Mouse (Mus musculus) hindbrain, embryonic 14.5 days (tissue): ENCODE data around the gene Cacng6. TPM values are rescaled to one million over a fixed set of nuclear protein-coding genes. Genes with fewer than 3 reads are reported as not detected.

ENCODE experiments used
- ATAC-seq: fragments of 200-750 bp; cut with Nextera tagmentation; 2 replicates; pipeline ENCODE4 v1.8.0; 2017; ENCODE audit warnings: moderate number of reproducible peaks, mild to moderate bottlenecking, moderate TSS enrichment, moderate library complexity; ENCODE audit not compliant: low FRiP score
- DNase-seq: peaks from one replicate; pipeline ENCODE4 v3.0.0-alpha.2; 2015; ENCODE audit warnings: low spot score
- H3K27ac ChIP-seq: fragments of 300-500 bp; sonication (generic); 2 replicates; pipeline ENCODE4 v1.5.1; 2014; ENCODE audit warnings: mild to moderate bottlenecking, moderate library complexity
- H3K27me3 ChIP-seq: fragments of 300-500 bp; sonication (generic); 2 replicates; pipeline ENCODE4 v1.6.1; 2014; ENCODE audit warnings: mild to moderate bottlenecking, low read length, mixed read lengths; ENCODE audit not compliant: control insufficient read depth, insufficient read depth
- H3K36me3 ChIP-seq: fragments of 300-500 bp; sonication (generic); replicated peaks from 2 replicates; pipeline ENCODE4 v1.6.1; 2014; ENCODE audit not compliant: control insufficient read depth, insufficient read depth
- H3K4me1 ChIP-seq: fragments of 300-500 bp; sonication (generic); replicated peaks from 2 replicates; pipeline ENCODE4 v1.6.1; 2014; ENCODE audit warnings: antibody characterized with exemption, low read length, mixed read lengths; ENCODE audit not compliant: control insufficient read depth, insufficient read depth
- H3K4me2 ChIP-seq: fragments of 300-500 bp; sonication (generic); replicated peaks from 2 replicates; pipeline ENCODE4 v1.6.1; 2014; ENCODE audit warnings: mild to moderate bottlenecking, moderate library complexity
- H3K4me3 ChIP-seq: fragments of 300-500 bp; sonication (generic); replicated peaks from 2 replicates; pipeline ENCODE4 v1.5.1; 2014; ENCODE audit warnings: mild to moderate bottlenecking, low read length
- H3K9ac ChIP-seq: fragments of 300-500 bp; sonication (generic); 2 replicates; pipeline ENCODE4 v1.6.1; 2014
- H3K9me3 ChIP-seq: fragments of 300-500 bp; sonication (generic); 2 replicates; pipeline ENCODE4 v1.6.1; 2016; ENCODE audit warnings: low read length; ENCODE audit not compliant: control insufficient read depth
- WGBS: fragments of 180-500 bp; shearing (Covaris S2); extraction: QIAGEN DNeasy Blood & Tissue Kit; methylation state at CpG from one replicate; pipeline ENCODE4 v1.1.7; 2014; 5-methylcytosine and 5-hydroxymethylcytosine counted together
- microRNA-seq: library from miRNA; unstranded; fragments of <30 nt; microRNA quantifications from one replicate; pipeline ENCODE4, GENCODE M21; 2016
- polyA plus RNA-seq: library from polyadenylated mRNA; unstranded; fragments of >200 nt; fragmentation: Nextera tagmentation; extraction: Ambion mirVana; gene quantifications from 2 replicates; pipeline ENCODE4 v1.2.1, GENCODE M21; 2014

Gene Cacng6
- polyA plus RNA-seq, 1 experiment from 2014 or later = not detected

GRCm38 (mm10) chr7:3468614-3469013 is 44.6 kb downstream of the Cacng6 start:
- ATAC-seq (no peak), DNase-seq (no peak)
- H3K9me3 ChIP-seq = no peaks in the 10 kb centered on the region
- no peaks in the 10 kb centered on the region for H3K36me3 ChIP-seq
- WGBS = 66% methylated on average over 2 of the region's 2 CpGs
- H3K9ac ChIP-seq = no peak overlapping the region
- no peaks in the 10 kb centered on the region for H3K4me1 ChIP-seq
- no peaks in the 10 kb centered on the region for H3K27me3 ChIP-seq
- H3K4me2 ChIP-seq = no peak overlapping the region
- no peak overlapping the region for H3K4me3 ChIP-seq
- H3K27ac ChIP-seq = no peak overlapping the region

GRCm38 (mm10) chr7:3472774-3473173 is 48.8 kb downstream of the Cacng6 start:
- WGBS = 77% methylated on average over 3 of the region's 3 CpGs
- Histone ChIP-seq H3K4me3 (no peak overlapping the region), H3K9me3 (no peaks in the 10 kb centered on the region), H3K27ac (no peak overlapping the region), H3K36me3 (no peaks in the 10 kb centered on the region), H3K9ac (no peak overlapping the region), H3K4me2 (no peak overlapping the region), H3K4me1 (no peaks in the 10 kb centered on the region), H3K27me3 (no peaks in the 10 kb centered on the region)
- no peak for ATAC-seq
- no peak for DNase-seq

DNA sequence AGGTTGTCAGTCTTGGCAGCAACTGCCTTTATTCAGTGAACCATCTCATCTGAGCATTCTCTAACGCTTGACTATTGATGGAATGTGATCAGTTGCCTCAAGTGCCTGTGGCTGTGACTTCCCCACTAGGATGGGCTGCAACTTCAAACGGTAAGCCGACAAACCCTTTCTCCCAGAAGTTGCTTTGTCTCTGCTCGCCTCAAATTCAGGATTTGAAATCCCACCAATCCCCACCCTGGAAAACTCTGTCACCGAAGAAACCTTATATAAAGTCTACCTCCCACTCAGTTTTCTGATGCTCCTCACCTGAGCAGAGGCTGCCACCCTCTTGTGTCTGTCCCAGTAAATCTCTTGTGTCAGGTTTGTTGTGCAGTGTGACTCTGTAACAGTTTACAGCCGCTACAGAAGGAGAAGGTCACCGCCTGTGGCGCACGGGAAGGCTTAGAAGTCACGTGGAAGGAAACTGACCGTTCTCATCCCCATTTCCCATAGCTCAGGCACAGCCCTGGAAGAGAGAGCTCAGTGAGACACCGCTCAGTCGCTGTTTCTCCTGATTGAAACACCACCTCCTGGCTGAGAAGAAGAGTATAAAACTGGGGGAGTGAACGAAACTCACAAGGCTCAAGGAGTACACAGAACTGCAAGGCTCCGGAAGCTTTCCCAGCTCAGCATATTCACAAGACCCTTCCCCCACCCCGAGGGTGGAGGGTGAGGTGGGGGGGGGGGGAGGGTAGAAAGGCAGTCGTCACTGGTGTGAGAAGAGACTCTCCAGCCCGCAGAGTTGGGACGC is 50.5 kb downstream of the Cacng6 start:
- Histone ChIP-seq H3K9ac (no peak overlapping the region), H3K4me2 (peak overlapping the region; percentile 35), H3K36me3 (no peaks in the 10 kb centered on the region), H3K27me3 (no peaks in the 10 kb centered on the region), H3K9me3 (no peaks in the 10 kb centered on the region), H3K4me3 (no peak overlapping the region), H3K27ac (no peak overlapping the region), H3K4me1 (no peaks in the 10 kb centered on the region)
- 9% methylated on average over 19 of the region's 19 CpGs for WGBS
- no peak for DNase-seq
- no peak for ATAC-seq

DNA sequence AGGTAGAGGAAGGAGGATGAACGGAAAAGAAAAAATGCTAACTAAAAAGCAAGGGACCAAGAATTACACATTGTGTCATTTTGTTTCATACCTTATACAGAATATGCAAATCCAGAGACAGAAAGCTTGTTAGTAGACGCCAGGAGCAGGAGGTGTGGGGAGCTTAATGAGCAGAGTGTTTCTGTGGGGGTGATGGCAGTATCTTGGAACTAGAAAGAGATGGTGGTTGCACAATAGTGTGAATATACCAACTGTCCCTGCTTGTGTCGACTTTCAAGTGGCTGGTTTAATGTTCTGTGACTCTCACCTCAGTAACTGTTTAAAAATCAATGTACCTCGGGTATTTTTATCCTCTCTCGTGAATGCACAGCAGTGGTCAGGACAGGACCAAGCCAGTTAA is 52.7 kb downstream of the Cacng6 start:
- 72% methylated on average over 5 of the region's 5 CpGs for WGBS
- Histone ChIP-seq H3K27ac (no peak overlapping the region), H3K9ac (no peak overlapping the region), H3K36me3 (no peaks in the 10 kb centered on the region), H3K4me3 (no peak overlapping the region), H3K4me1 (no peaks in the 10 kb centered on the region), H3K9me3 (no peaks in the 10 kb centered on the region), H3K27me3 (no peaks in the 10 kb centered on the region), H3K4me2 (no peak overlapping the region)
- no peak for DNase-seq
- ATAC-seq = no peak

- 93% methylated on average over 6 of the region's 6 CpGs for WGBS
- Histone ChIP-seq H3K4me1 (no peaks in the 10 kb centered on the region), H3K4me3 (no peak overlapping the region), H3K4me2 (no peak overlapping the region), H3K9me3 (0 out of 2 replicates have a peak, but pooled peaks cover 5% of the 10 kb centered on the region), H3K27ac (no peak overlapping the region), H3K27me3 (no peaks in the 10 kb centered on the region), H3K9ac (no peak overlapping the region), H3K36me3 (no peaks in the 10 kb centered on the region)
- DNase-seq (no peak), ATAC-seq (no peak)
Observed at GRCm38 (mm10) chr7:3481948-3482608, 58.1 kb downstream of the Cacng6 start.

Small RNA genes within 50 kb of the gene (microRNA-seq; reads per million reads assigned to microRNA genes)
- 28.3 reads per million, percentile 38 among the genes with 10 or more reads in this experiment for gene Gm23450

Other genes starting within 250 kb of the Cacng6 start
- gene Nlrp12, start 174.5 kb upstream of the Cacng6 start, polyA plus RNA-seq = 0.07 TPM in 1 of 2 replicates, not detected in the other
- gene Myadm, start 135.1 kb upstream of the Cacng6 start, polyA plus RNA-seq = 40.1 and 43.6 TPM in 2 replicates
- gene Prkcg, start 135.0 kb upstream of the Cacng6 start, polyA plus RNA-seq = 1.1 and 1.6 TPM in 2 replicates
- 3.4 and 4.2 TPM in 2 replicates for gene Cacng7, start 91.2 kb upstream of the Cacng6 start, polyA plus RNA-seq
- 9.6 and 11.5 TPM in 2 replicates for gene Cacng8, start 33.5 kb upstream of the Cacng6 start, polyA plus RNA-seq
- not detected in 2 replicates for gene Tarm1, start 78.4 kb downstream of the Cacng6 start, polyA plus RNA-seq
- 0.39 and 0.70 TPM in 2 replicates for gene Oscar, start 192.0 kb downstream of the Cacng6 start, polyA plus RNA-seq
- gene Ndufa3, start 193.2 kb downstream of the Cacng6 start, polyA plus RNA-seq = 503 and 642 TPM in 2 replicates
- gene Tfpt, start 205.7 kb downstream of the Cacng6 start, polyA plus RNA-seq = 27.0 and 31.7 TPM in 2 replicates
- 79.5 and 80.8 TPM in 2 replicates for gene Prpf31, start 205.8 kb downstream of the Cacng6 start, polyA plus RNA-seq
- 34.4 and 39.2 TPM in 2 replicates for gene Cnot3, start 221.1 kb downstream of the Cacng6 start, polyA plus RNA-seq
- gene Leng1, start 241.6 kb downstream of the Cacng6 start, polyA plus RNA-seq = 10.5 and 11.7 TPM in 2 replicates